Mouse (Mus musculus) cerebellum, adult 2 months (tissue): ENCODE results near the gene Ifne.

Experiments used
- CTCF ChIP-seq: fragments of 200-500 bp; IDR thresholded peaks from 2 replicates; pipeline ENCODE4 v1.5.1; 2011; ENCODE audit warnings: low read depth, mild to moderate bottlenecking, control low read depth, low read length, moderate library complexity, borderline replicate concordance; ENCODE audit not compliant: insufficient read depth
- POLR2A ChIP-seq: fragments of 200-500 bp; IDR thresholded peaks from 2 replicates; pipeline ENCODE4 v1.6.1; 2011; ENCODE audit warnings: low read length, control low read depth, borderline replicate concordance; ENCODE audit not compliant: insufficient read depth

DNA sequence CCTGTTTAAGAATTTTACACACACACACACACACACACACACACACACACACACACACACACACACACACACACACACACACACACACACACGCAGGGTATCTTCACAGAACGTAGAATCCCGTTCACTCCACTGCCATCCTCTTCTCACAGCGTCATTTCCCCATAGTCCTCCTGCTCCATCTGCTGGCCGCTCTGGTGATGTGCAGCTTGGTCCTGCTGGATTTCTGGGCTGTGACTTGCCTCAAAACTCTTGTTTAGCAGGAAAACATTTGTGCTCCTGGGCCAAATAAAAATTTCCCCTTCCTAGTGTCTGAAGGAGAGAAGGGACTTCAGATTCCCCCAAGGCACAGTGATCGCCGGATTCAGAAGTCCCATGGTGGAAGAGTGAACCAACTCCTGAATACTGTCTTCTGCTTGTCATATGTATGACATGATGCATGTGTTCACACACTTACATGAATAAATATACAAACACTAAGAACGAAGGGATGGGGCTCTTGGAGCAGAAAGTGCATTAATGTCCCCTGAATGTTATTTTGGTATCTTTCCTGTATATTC is 12.6 kb downstream of the Ifne start:
- TF ChIP-seq CTCF (peak; percentile 89), POLR2A (no peak)
